Mouse (Mus musculus): ENCODE results near the gene Cdc20b. TPM values are rescaled to one million over a fixed set of nuclear protein-coding genes. Genes with fewer than 3 reads are reported as not detected.

Gene Cdc20b
- polyA plus RNA-seq, 1 experiment from 2014 or later = not detected

DNA sequence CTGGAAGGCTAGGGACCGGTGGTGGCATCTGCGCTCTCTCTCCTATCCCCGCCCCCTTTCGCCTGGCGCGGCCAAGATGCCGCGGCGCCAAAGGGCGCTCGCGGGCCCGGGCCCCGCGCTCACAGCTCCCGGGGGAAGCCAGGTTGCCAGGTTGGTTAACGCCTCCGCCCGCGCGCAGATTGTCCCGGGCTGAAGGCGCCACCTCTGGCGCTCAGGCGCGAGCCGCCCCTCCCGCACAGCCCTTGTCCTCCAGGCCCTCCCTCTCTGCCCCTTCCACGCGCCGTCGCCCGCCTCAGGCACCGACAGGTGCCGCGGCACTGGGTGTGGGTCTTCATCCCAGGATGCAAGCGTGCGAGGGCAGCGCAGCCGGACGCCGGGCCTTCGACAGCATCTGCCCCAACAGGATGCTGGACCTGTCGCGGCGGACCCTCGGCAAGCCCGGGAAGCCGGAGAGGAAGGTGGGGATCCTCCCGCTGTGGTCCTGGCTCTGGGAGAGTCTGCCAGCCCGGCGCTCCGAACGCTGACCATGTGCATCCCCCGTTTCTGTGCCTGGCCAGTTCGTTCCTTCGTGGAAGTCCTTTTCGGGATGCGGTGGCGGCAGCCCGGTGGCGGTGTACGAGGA lies 41.3 kb upstream of the Cdc20b start, which contains the start of gene Mcidas:
Gene Mcidas (plus strand): TSS at position 315 of the 622 bp plus-strand sequence.
- H3K4me1 ChIP-seq (ENCODE audit: control insufficient read depth, insufficient read depth, low read length) = peaks cover 22% of the 10 kb centered on the region; the same call in 1 of the 2 replicates
- H3K27me3 ChIP-seq (ENCODE audit: control insufficient read depth, insufficient read depth, low read length) = peaks cover 73% of the 10 kb centered on the region
- no peaks in the 10 kb centered on the region for H3K36me3 ChIP-seq (ENCODE audit: control insufficient read depth, insufficient read depth, low read length)
- peak within 1 kb of the TSS; percentile 36 for H3K4me3 ChIP-seq (ENCODE audit: low read depth, low read length)
- under 1% methylated on average over 63 of the region's 63 CpGs for WGBS
- H3K9me3 ChIP-seq (ENCODE audit: control insufficient read depth, low read depth, low read length) = no peaks in the 10 kb centered on the region
- H3K27ac ChIP-seq (ENCODE audit: low read length) = no peak within 1 kb of the TSS
- no peak within 1 kb of the TSS for H3K9ac ChIP-seq (replicated peaks; ENCODE audit: low read depth, low read length)
- ATAC-seq (ENCODE audit: insufficient number of reproducible peaks, insufficient read depth, low FRiP score, low read depth) = 0 out of 2 replicates have a peak, but pooled peaks have one; percentile 35
- peak within 1 kb of the TSS; percentile 64 for H3K4me2 ChIP-seq (replicated peaks; ENCODE audit: low read depth, low read length)

DNA sequence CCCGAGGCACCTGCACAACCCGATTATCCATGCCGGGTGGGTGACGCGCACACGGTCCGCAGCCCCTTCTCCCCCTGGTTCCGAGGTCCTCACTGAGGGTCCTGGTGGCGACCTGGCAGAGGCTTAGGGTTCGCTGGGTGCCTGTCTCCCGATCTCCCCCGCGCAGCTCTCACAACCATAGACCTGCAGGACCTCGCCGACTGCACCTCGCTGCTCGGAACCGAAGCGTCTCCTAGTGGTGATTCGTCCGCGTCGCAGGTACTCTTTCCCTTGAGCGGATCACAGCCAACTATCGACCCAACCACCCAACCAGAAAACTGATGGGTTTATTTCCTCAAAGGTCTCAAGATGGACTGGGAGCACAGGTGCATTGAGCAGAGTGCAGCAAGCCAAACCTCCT lies 40.7 kb upstream of the Cdc20b start:
- Histone ChIP-seq H3K9me3 (ENCODE audit: control insufficient read depth, low read depth, low read length) (no peaks in the 10 kb centered on the region), H3K4me1 (ENCODE audit: control insufficient read depth, insufficient read depth, low read length) (peaks cover 18% of the 10 kb centered on the region; the same call in 1 of the 2 replicates), H3K4me3 (ENCODE audit: low read depth, low read length) (peak overlapping the region; percentile 36), H3K9ac (replicated peaks; ENCODE audit: low read depth, low read length) (no peak overlapping the region), H3K27me3 (ENCODE audit: control insufficient read depth, insufficient read depth, low read length) (peaks cover 69% of the 10 kb centered on the region), H3K27ac (ENCODE audit: low read length) (no peak overlapping the region), H3K36me3 (ENCODE audit: control insufficient read depth, insufficient read depth, low read length) (no peaks in the 10 kb centered on the region), H3K4me2 (replicated peaks; ENCODE audit: low read depth, low read length) (peak overlapping the region; percentile 64)
- WGBS = under 1% methylated on average over 25 of the region's 25 CpGs
- ATAC-seq (ENCODE audit: insufficient number of reproducible peaks, insufficient read depth, low FRiP score, low read depth) = peak; percentile 33; the same call in 1 of the 2 replicates

DNA sequence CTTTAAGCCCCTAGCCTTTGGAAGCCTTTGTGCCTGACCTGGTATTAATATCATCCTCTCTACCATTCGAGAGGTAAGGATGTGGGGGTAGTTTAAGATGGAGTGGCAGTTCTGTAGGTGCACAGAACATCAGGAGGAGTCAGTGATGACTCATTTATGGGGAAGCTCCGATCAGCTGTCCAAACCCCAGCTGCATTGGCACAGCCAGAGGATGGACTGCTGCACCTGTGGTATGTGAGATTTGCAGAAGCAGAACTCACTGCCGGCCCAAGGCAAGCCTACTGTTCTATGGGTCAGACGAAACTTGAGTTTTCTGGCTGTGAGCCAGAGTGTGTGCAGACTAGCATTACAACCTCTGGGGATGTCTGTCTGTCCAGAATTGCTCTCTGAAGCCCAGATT lies 38.5 kb upstream of the Cdc20b start:
- H3K9me3 ChIP-seq (ENCODE audit: control insufficient read depth, low read depth, low read length) = no peaks in the 10 kb centered on the region
- H3K36me3 ChIP-seq (ENCODE audit: control insufficient read depth, insufficient read depth, low read length) = no peaks in the 10 kb centered on the region
- no peak for ATAC-seq (ENCODE audit: insufficient number of reproducible peaks, insufficient read depth, low FRiP score, low read depth)
- no peak overlapping the region for H3K4me3 ChIP-seq (ENCODE audit: low read depth, low read length)
- H3K9ac ChIP-seq (replicated peaks; ENCODE audit: low read depth, low read length) = no peak overlapping the region
- H3K27ac ChIP-seq (ENCODE audit: low read length) = no peak overlapping the region
- H3K27me3 ChIP-seq (ENCODE audit: control insufficient read depth, insufficient read depth, low read length) = peaks cover 51% of the 10 kb centered on the region
- H3K4me1 ChIP-seq (ENCODE audit: control insufficient read depth, insufficient read depth, low read length) = peaks cover 13% of the 10 kb centered on the region; the same call in 1 of the 2 replicates
- 53% methylated on average over 4 of the region's 4 CpGs for WGBS
- H3K4me2 ChIP-seq (replicated peaks; ENCODE audit: low read depth, low read length) = no peak overlapping the region

DNA sequence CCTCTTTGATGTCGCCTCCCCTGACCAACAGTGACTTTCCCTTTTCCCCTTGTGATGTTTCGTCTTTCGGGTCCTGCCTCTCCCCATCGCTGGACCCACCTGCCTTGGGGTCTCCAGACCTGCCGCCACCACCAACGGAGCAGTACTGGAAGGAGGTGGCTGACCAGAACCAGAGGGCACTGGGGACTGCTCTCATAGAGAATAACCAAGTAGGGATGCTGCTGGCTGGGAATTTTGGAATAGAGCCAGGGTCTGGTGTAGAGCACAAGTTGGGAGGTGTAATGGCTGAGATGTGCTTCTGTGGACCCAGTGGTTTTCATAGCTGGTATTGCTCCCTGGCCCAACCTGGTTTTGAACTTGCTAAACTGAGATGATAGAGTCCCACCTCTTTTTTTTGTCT lies 37.5 kb upstream of the Cdc20b start:
- Histone ChIP-seq H3K27me3 (ENCODE audit: control insufficient read depth, insufficient read depth, low read length) (peaks cover 48% of the 10 kb centered on the region), H3K36me3 (ENCODE audit: control insufficient read depth, insufficient read depth, low read length) (no peaks in the 10 kb centered on the region), H3K4me1 (ENCODE audit: control insufficient read depth, insufficient read depth, low read length) (peaks cover 13% of the 10 kb centered on the region; the same call in 1 of the 2 replicates), H3K27ac (ENCODE audit: low read length) (no peak overlapping the region), H3K4me3 (ENCODE audit: low read depth, low read length) (no peak overlapping the region), H3K9ac (replicated peaks; ENCODE audit: low read depth, low read length) (no peak overlapping the region), H3K4me2 (replicated peaks; ENCODE audit: low read depth, low read length) (no peak overlapping the region), H3K9me3 (ENCODE audit: control insufficient read depth, low read depth, low read length) (no peaks in the 10 kb centered on the region)
- 67% methylated on average over 6 of the region's 6 CpGs for WGBS
- no peak for ATAC-seq (ENCODE audit: insufficient number of reproducible peaks, insufficient read depth, low FRiP score, low read depth)

DNA sequence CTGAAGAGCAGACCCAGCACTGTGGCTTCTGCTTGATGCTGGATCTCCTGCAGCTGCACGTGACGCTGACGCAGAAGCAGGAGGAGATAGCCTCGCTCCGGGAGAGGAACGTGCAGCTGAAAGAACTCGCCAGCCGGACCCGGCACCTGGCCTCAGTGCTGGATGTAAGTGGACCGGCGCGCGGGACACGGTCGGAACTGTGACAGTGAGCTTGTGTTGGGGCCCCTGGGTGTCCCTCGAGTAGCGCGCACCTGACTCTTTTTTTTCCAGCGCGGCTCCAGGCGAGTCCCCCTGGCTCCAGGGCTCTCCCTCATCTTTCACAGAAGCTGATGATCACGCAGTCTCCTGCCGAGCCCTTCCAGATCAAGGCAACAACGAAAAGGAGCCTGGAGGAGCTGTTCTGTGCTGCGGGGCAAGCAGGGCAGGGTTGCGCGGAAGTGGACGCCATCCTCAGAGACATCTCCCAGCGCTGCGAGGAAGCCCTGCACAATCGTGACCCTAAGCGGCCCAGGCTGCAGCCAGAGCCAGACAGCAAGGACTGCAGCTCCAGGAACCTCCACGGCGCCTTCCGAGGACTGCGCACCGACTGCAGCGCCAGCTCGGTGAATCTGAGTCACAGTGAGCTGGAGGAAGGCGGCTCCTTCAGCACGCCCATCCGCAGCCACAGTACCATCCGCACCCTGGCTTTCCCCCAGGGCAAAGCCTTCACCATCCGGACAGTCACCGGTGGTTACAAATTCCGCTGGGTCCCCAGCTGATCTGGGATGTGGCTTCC lies 36.3 kb upstream of the Cdc20b start:
- ATAC-seq (ENCODE audit: insufficient number of reproducible peaks, insufficient read depth, low FRiP score, low read depth) = no peak; the same call in 1 of the 2 replicates
- peak overlapping the region; percentile 39 for H3K4me3 ChIP-seq (ENCODE audit: low read depth, low read length)
- H3K27me3 ChIP-seq (ENCODE audit: control insufficient read depth, insufficient read depth, low read length) = peaks cover 42% of the 10 kb centered on the region

DNA sequence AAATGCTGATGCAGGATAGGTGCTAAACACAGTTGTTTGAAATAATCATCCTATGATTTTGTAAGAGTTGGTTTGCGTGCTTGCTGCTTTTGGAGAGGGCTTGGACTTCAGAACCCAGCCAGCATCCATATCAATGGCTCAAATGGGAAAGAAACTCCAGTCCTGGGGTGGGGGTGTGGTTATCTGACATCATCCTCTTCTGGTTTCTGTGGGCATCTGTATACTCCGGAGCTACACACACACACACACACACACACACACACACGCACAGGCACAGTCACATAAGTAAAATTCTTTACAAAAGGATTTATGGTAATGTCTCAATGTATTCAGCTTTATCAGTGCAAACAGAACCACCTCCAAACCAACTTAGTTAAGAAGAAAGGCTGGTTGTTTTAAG lies 34.8 kb upstream of the Cdc20b start:
- ATAC-seq (ENCODE audit: insufficient number of reproducible peaks, insufficient read depth, low FRiP score, low read depth) = peak; percentile 53
- H3K9me3 ChIP-seq (ENCODE audit: control insufficient read depth, low read depth, low read length) = no peaks in the 10 kb centered on the region
- H3K27ac ChIP-seq (ENCODE audit: low read length) = peak overlapping the region; percentile 58; the same call in 1 of the 2 replicates
- H3K9ac ChIP-seq (replicated peaks; ENCODE audit: low read depth, low read length) = no peak overlapping the region
- WGBS = 66% methylated on average over 3 of the region's 3 CpGs
- no peak overlapping the region for H3K4me2 ChIP-seq (replicated peaks; ENCODE audit: low read depth, low read length)
- H3K4me1 ChIP-seq (ENCODE audit: control insufficient read depth, insufficient read depth, low read length) = 0 out of 2 replicates have a peak, but pooled peaks cover 5% of the 10 kb centered on the region
- H3K27me3 ChIP-seq (ENCODE audit: control insufficient read depth, insufficient read depth, low read length) = peaks cover 27% of the 10 kb centered on the region
- no peak overlapping the region for H3K4me3 ChIP-seq (ENCODE audit: low read depth, low read length)
- H3K36me3 ChIP-seq (ENCODE audit: control insufficient read depth, insufficient read depth, low read length) = no peaks in the 10 kb centered on the region

More for the DNA sequence above, 36.3 kb upstream of the Cdc20b start:
- H3K27ac ChIP-seq (ENCODE audit: low read length) = no peak overlapping the region
- WGBS = under 1% methylated on average over 46 of the region's 46 CpGs
- peak overlapping the region; percentile 33; the same call in 1 of the 2 replicates for H3K9ac ChIP-seq (replicated peaks; ENCODE audit: low read depth, low read length)
- peak overlapping the region; percentile 88 for H3K4me2 ChIP-seq (replicated peaks; ENCODE audit: low read depth, low read length)
- H3K9me3 ChIP-seq (ENCODE audit: control insufficient read depth, low read depth, low read length) = no peaks in the 10 kb centered on the region
- H3K36me3 ChIP-seq (ENCODE audit: control insufficient read depth, insufficient read depth, low read length) = no peaks in the 10 kb centered on the region
- peaks cover 8% of the 10 kb centered on the region; the same call in 1 of the 2 replicates for H3K4me1 ChIP-seq (ENCODE audit: control insufficient read depth, insufficient read depth, low read length)

DNA sequence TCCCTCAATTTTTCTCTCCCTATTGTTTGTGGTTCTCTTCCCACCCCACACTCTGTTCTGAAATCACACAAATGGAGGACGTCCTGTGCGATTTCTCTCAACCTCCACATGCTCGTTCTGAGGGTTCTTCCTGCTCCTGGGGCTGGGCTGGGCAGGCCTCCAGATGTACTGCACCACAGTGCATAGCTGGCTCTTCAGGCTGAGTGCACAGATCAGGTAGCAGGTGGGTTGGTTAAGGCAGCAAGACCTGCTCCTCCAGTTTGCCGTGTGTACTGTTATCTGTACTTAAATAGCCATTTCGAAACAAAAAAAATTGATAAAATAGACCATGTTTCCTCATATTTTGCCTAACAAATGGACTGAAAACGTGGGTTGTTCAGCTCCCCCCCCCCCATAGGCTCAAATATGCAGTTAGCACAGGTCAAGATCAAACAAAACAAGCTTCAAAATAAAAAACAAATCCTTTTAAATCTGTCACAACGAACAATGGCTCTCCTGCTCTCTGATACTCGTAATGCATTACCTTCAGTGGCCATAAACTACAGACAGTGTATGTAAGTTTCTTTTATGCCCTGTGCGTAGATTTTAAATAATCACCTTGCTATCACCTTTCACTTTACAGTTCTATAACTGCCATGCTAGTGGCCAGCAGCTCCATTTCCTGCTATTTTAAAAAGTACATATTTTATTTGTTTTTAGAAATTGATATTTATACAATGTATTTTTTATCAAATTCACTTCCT lies 34.2 kb upstream of the Cdc20b start:
- 0 out of 2 replicates have a peak, but pooled peaks cover 5% of the 10 kb centered on the region for H3K4me1 ChIP-seq (ENCODE audit: control insufficient read depth, insufficient read depth, low read length)
- H3K4me2 ChIP-seq (replicated peaks; ENCODE audit: low read depth, low read length) = no peak overlapping the region
- H3K4me3 ChIP-seq (ENCODE audit: low read depth, low read length) = no peak overlapping the region
- ATAC-seq (ENCODE audit: insufficient number of reproducible peaks, insufficient read depth, low FRiP score, low read depth) = peak; percentile 94
- H3K27me3 ChIP-seq (ENCODE audit: control insufficient read depth, insufficient read depth, low read length) = peaks cover 23% of the 10 kb centered on the region
- H3K9ac ChIP-seq (replicated peaks; ENCODE audit: low read depth, low read length) = no peak overlapping the region
- no peaks in the 10 kb centered on the region for H3K36me3 ChIP-seq (ENCODE audit: control insufficient read depth, insufficient read depth, low read length)
- 55% methylated on average over 9 of the region's 9 CpGs for WGBS
- no peaks in the 10 kb centered on the region for H3K9me3 ChIP-seq (ENCODE audit: control insufficient read depth, low read depth, low read length)
- H3K27ac ChIP-seq (ENCODE audit: low read length) = peak overlapping the region; percentile 58; the same call in 1 of the 2 replicates

DNA sequence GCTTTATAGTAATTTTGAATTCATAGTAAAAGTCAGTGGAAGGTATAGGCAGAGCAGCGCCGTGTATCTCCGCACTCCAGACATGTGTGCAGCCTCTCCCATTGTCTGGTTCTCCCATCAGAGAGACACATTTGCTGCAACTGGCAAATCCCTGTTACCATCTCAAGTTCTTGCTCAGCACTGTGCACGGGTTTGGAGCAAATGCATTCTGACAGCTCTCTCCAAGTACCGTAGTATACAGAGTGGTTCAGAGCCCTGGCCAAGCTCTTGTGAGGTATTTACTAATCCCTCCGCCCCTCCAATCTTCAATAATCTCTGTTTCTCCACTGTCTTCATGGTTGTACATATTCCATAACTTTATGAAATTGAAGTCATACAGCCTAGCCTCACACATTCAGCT lies 22.2 kb upstream of the Cdc20b start:
- Histone ChIP-seq H3K9ac (replicated peaks; ENCODE audit: low read depth, low read length) (no peak overlapping the region), H3K27me3 (ENCODE audit: control insufficient read depth, insufficient read depth, low read length) (no peaks in the 10 kb centered on the region), H3K4me2 (replicated peaks; ENCODE audit: low read depth, low read length) (peak overlapping the region; percentile 36), H3K4me1 (ENCODE audit: control insufficient read depth, insufficient read depth, low read length) (no peaks in the 10 kb centered on the region), H3K9me3 (ENCODE audit: control insufficient read depth, low read depth, low read length) (no peaks in the 10 kb centered on the region; the same call in 1 of the 2 replicates), H3K27ac (ENCODE audit: low read length) (no peak overlapping the region), H3K36me3 (ENCODE audit: control insufficient read depth, insufficient read depth, low read length) (no peaks in the 10 kb centered on the region), H3K4me3 (ENCODE audit: low read depth, low read length) (no peak overlapping the region)
- ATAC-seq (ENCODE audit: insufficient number of reproducible peaks, insufficient read depth, low FRiP score, low read depth) = no peak
- 79% methylated on average over 6 of the region's 6 CpGs for WGBS

Data from stomach, embryonic 14.5 days (tissue).